Mouse (Mus musculus): ENCODE measurements around the gene Zfp384. TPM values are rescaled to one million over a fixed set of nuclear protein-coding genes. Genes with fewer than 3 reads are reported as not detected.

Gene Zfp384
- polyA plus RNA-seq, 1 experiment from 2014 or later: 13.7 TPM

DNA sequence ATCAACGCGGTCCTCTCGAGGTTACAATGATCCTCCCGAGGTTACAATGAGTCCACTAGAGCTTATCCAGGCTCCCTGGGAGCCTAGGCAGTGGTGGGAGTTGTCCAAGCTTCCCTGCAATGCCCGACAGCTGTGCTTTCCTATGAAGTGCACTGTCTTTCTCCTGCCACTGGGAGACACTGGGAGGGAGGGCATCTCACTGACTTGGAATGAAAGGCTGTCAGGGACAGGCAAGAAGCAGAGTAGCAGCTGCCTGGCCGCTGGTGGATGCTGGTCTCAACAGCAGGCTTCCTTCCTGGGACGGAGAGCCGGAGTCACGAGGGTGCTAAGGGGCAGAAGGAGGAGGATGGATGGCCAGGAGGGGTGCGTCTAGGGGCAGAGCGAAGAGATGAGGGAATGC lies 15.1 kb upstream of the Zfp384 start:
- H3K9ac ChIP-seq (replicated peaks; ENCODE audit: low read length): peak overlapping the region; percentile 59; the same call in 1 of the 2 replicates

DNA sequence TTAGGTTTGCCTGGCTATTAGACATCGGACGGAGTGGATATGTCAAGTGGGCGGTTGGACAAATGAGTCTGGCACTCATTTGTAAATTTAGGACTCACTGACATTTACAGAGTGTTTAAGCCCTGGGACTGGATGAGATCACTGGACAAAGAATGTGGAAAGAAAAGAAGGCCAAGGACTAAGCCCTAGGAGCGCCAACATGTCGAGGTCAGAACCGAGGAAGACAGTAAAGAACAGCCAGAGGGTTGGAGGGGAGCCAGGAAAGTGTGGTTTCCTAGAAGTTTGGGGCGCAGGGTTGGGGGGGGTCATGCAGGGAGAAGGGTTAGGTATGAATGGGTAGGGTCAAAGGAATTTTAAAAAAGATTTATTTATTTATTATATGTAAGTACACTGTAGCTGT lies 13.7 kb upstream of the Zfp384 start:
- Histone ChIP-seq H3K9ac (replicated peaks; ENCODE audit: low read length) (no peak overlapping the region), H3K4me2 (replicated peaks; ENCODE audit: low read depth, low read length) (no peak overlapping the region), H3K27ac (ENCODE audit: low read length) (no peak overlapping the region), H3K27me3 (ENCODE audit: insufficient read depth, low read length) (peaks cover 63% of the 10 kb centered on the region), H3K9me3 (ENCODE audit: low read length) (no peaks in the 10 kb centered on the region), H3K4me3 (ENCODE audit: low read length) (no peak overlapping the region), H3K4me1 (ENCODE audit: insufficient read depth, low read length) (peaks cover 28% of the 10 kb centered on the region), H3K36me3 (ENCODE audit: insufficient read depth, low read length) (no peaks in the 10 kb centered on the region)
- no peak for ATAC-seq (ENCODE audit: low FRiP score, low TSS enrichment)
- 79% methylated on average over 7 of the region's 7 CpGs for WGBS

More for the DNA sequence above, 15.1 kb upstream of the Zfp384 start:
- Histone ChIP-seq H3K27ac (ENCODE audit: low read length) (no peak overlapping the region), H3K4me1 (ENCODE audit: insufficient read depth, low read length) (peaks cover 28% of the 10 kb centered on the region), H3K4me3 (ENCODE audit: low read length) (no peak overlapping the region), H3K27me3 (ENCODE audit: insufficient read depth, low read length) (peaks cover 50% of the 10 kb centered on the region), H3K36me3 (ENCODE audit: insufficient read depth, low read length) (no peaks in the 10 kb centered on the region), H3K9me3 (ENCODE audit: low read length) (peaks cover 6% of the 10 kb centered on the region), H3K4me2 (replicated peaks; ENCODE audit: low read depth, low read length) (peak overlapping the region; percentile 31)
- peak; percentile 52; the same call in 1 of the 2 replicates for ATAC-seq (ENCODE audit: low FRiP score, low TSS enrichment)
- 11% methylated on average over 11 of the region's 11 CpGs for WGBS

DNA sequence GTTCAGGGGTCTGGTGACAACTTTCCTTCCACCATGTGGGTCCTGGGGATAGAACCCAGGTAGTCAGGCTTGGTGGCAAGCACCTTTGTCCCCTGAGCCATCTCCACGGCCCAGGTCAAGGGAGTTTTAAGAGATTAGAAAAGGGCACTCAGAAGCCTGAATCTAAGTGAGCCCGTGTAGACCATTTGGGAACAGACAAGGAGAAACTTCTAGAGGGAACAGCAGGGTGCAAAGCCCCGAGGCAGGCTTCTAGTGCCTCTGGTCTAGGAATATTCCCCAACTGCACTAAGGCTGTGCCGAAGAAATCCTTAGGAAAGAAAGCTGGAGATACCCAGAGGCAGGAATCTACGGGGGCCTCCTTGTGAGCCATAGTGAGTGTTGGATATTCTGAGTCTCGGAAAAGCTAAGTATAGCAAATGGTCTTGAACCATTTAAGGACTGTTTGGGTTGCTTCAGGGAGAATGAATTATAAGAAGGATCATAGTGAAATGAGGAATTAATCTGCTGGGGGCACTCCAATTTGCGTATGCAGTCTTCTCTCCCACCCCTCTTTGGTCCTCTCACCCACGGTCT lies 13.0 kb upstream of the Zfp384 start:
- Histone ChIP-seq H3K4me1 (ENCODE audit: insufficient read depth, low read length) (peaks cover 28% of the 10 kb centered on the region), H3K9me3 (ENCODE audit: low read length) (no peaks in the 10 kb centered on the region), H3K4me2 (replicated peaks; ENCODE audit: low read depth, low read length) (peak overlapping the region; percentile 100), H3K27me3 (ENCODE audit: insufficient read depth, low read length) (peaks cover 68% of the 10 kb centered on the region), H3K9ac (replicated peaks; ENCODE audit: low read length) (peak overlapping the region; percentile 11; the same call in 1 of the 2 replicates), H3K36me3 (ENCODE audit: insufficient read depth, low read length) (no peaks in the 10 kb centered on the region), H3K27ac (ENCODE audit: low read length) (no peak overlapping the region), H3K4me3 (ENCODE audit: low read length) (peak overlapping the region; percentile 58; the same call in 1 of the 2 replicates)
- ATAC-seq (ENCODE audit: low FRiP score, low TSS enrichment): no peak
- WGBS: 50% methylated on average over 8 of the region's 8 CpGs

DNA sequence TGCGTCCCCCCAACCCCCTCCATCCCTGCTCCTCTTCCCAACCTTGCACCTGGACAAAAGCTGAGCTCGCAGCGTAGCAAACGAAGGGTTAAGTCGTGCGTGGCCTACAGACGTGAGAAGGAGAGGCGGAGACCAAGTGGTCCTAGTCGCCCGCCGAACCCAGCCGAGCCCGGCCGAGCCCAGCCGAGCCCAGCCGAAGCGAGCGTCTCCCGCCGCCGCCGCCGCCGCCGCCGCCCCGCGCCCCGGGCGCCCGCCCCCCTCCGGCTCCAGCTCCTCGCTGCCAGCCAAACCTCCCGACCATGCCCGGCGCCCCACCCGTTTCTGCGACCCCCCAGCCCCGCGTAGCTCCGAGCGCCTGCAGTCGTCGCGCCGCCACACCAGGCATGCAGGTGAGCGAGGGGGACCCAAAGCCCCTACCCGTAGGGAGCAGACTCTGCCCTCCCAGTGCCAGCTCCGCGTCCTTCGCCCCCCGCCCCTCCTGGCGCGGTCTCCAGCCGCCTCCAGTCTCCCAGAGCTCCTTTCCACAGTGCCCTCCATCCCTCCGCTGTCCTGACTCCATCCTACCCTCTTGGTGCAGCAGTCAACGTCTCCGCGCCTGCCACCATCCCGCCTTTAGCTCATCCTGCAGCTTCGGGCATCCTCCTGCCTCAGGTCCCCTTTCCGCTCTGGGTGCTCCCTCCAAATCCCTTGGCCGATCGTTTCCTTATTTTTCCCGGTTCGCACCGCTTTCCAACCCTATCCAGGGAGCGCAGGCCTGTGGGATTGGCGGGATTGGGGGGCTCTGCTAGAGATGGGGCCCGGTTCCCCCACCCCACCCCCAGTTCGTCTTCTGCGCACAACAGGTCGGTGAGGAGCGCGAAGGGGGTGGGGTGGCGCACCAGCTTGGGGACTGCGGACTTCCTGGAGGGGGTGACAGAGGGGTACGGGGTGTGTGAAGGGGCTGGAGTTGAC lies 12.1 kb upstream of the Zfp384 start, which contains the start of gene Pianp:
Gene Pianp, plus strand, starts transcription at position 144 of the 951 bp plus-strand sequence.
- Histone ChIP-seq H3K4me1 (ENCODE audit: insufficient read depth, low read length) (peaks cover 28% of the 10 kb centered on the region), H3K36me3 (ENCODE audit: insufficient read depth, low read length) (no peaks in the 10 kb centered on the region), H3K27ac (ENCODE audit: low read length) (no peak within 1 kb of the TSS), H3K9ac (replicated peaks; ENCODE audit: low read length) (peak within 1 kb of the TSS; percentile 69), H3K27me3 (ENCODE audit: insufficient read depth, low read length) (peaks cover 70% of the 10 kb centered on the region), H3K9me3 (ENCODE audit: low read length) (no peaks in the 10 kb centered on the region), H3K4me2 (replicated peaks; ENCODE audit: low read depth, low read length) (peak within 1 kb of the TSS; percentile 100), H3K4me3 (ENCODE audit: low read length) (peak within 1 kb of the TSS; percentile 58)
- WGBS: 1% methylated on average over 64 of the region's 78 CpGs
- ATAC-seq (ENCODE audit: low FRiP score, low TSS enrichment): peak; percentile 64

DNA sequence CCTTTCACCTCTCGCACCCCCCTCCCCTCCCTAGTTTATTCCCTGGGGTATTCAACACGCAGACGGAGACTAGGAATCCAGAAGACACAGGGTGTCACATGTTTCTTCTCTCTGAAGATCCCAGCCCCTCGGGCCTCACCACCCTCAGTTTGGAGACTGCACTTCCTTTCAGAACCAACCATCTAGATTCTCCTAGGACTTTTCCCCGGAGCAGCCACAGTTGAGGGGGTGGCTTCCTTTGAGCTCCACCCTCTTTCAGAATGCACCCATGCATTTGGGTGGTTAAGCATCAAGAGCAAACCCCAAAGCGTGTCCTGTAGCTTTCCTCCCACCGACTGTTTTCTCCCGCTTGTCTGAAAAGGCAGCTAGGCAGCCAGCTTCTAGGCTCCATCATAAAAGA lies 10.9 kb upstream of the Zfp384 start:
- no peak for ATAC-seq (ENCODE audit: low FRiP score, low TSS enrichment)
- H3K4me2 ChIP-seq (replicated peaks; ENCODE audit: low read depth, low read length): peak overlapping the region; percentile 100
- WGBS: 3% methylated on average over 8 of the region's 8 CpGs
- H3K9me3 ChIP-seq (ENCODE audit: low read length): no peaks in the 10 kb centered on the region
- peaks cover 73% of the 10 kb centered on the region for H3K27me3 ChIP-seq (ENCODE audit: insufficient read depth, low read length)
- H3K4me1 ChIP-seq (ENCODE audit: insufficient read depth, low read length): peaks cover 28% of the 10 kb centered on the region
- no peak overlapping the region for H3K9ac ChIP-seq (replicated peaks; ENCODE audit: low read length)
- H3K27ac ChIP-seq (ENCODE audit: low read length): no peak overlapping the region
- H3K36me3 ChIP-seq (ENCODE audit: insufficient read depth, low read length): no peaks in the 10 kb centered on the region
- H3K4me3 ChIP-seq (ENCODE audit: low read length): no peak overlapping the region

DNA sequence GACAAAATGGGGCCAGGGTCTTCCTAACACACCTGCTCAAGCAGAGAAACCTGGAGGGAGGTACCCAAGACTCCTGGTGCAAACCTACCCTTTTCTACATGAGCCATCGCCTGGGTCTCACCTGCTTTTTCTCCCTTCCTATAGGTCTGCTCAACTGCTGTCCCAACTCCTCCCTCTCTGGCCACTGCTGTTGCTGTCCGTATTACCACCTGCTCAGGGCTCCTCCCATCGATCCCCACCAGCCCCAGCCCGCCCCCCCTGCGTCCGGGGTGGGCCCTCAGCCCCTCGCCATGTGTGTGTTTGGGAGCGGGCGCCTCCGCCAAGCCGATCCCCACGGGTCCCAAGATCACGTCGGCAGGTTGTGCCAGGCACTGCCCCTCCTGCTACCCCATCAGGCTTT lies 9.9 kb upstream of the Zfp384 start:
- Histone ChIP-seq H3K4me3 (ENCODE audit: low read length) (no peak overlapping the region), H3K4me1 (ENCODE audit: insufficient read depth, low read length) (peaks cover 26% of the 10 kb centered on the region), H3K9ac (replicated peaks; ENCODE audit: low read length) (no peak overlapping the region), H3K9me3 (ENCODE audit: low read length) (no peaks in the 10 kb centered on the region), H3K27me3 (ENCODE audit: insufficient read depth, low read length) (peaks cover 69% of the 10 kb centered on the region), H3K36me3 (ENCODE audit: insufficient read depth, low read length) (no peaks in the 10 kb centered on the region), H3K4me2 (replicated peaks; ENCODE audit: low read depth, low read length) (no peak overlapping the region), H3K27ac (ENCODE audit: low read length) (no peak overlapping the region)
- ATAC-seq (ENCODE audit: low FRiP score, low TSS enrichment): no peak
- WGBS: 32% methylated on average over 14 of the region's 14 CpGs

DNA sequence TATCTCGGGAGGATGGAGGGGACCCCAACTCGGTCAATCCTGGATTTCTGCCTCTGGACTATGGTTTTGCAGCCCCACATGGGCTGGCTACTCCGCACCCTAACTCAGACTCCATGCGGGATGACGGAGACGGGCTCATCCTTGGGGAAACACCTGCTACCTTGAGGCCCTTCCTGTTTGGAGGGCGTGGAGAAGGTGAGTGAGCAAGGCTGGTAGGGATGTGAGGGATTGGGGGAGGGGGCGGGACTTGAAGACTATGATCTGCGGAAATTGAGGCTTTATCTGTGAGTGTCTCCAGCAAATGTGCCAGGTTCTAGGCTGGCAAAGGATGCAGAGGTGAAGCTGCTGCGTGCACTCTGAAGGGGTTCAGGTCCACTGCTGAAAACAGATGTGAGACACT lies 9.4 kb upstream of the Zfp384 start:
- no peak overlapping the region for H3K27ac ChIP-seq (ENCODE audit: low read length)
- H3K9ac ChIP-seq (replicated peaks; ENCODE audit: low read length): no peak overlapping the region
- no peaks in the 10 kb centered on the region for H3K36me3 ChIP-seq (ENCODE audit: insufficient read depth, low read length)
- H3K27me3 ChIP-seq (ENCODE audit: insufficient read depth, low read length): peaks cover 65% of the 10 kb centered on the region
- WGBS: 33% methylated on average over 10 of the region's 10 CpGs
- peaks cover 23% of the 10 kb centered on the region for H3K4me1 ChIP-seq (ENCODE audit: insufficient read depth, low read length)
- no peak for ATAC-seq (ENCODE audit: low FRiP score, low TSS enrichment)
- no peak overlapping the region for H3K4me3 ChIP-seq (ENCODE audit: low read length)
- H3K4me2 ChIP-seq (replicated peaks; ENCODE audit: low read depth, low read length): no peak overlapping the region
- H3K9me3 ChIP-seq (ENCODE audit: low read length): no peaks in the 10 kb centered on the region

DNA sequence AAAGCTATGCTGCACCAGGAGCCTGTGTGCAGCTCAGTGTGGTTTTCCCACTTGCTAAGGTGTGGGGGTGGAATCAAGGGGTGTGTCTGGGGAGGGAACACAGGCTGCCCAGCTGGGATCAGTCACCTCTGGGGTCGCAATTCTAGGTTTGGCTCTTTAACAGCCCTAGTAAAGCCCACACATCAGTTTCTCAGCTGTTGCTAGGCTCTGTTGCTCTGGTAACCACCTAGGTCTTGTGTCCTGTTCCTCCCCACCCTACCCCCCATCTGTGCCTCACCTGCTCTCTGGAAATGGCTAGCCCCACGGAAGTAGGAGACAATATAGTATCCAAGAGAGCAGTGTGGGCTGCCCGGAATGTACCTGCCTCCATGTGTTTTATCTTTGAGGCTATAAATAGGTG lies 5.2 kb upstream of the Zfp384 start:
- Histone ChIP-seq H3K4me2 (replicated peaks; ENCODE audit: low read depth, low read length) (no peak overlapping the region), H3K4me1 (ENCODE audit: insufficient read depth, low read length) (peaks cover 6% of the 10 kb centered on the region), H3K27me3 (ENCODE audit: insufficient read depth, low read length) (peaks cover 25% of the 10 kb centered on the region), H3K4me3 (ENCODE audit: low read length) (no peak overlapping the region), H3K9ac (replicated peaks; ENCODE audit: low read length) (no peak overlapping the region), H3K27ac (ENCODE audit: low read length) (no peak overlapping the region), H3K36me3 (ENCODE audit: insufficient read depth, low read length) (no peaks in the 10 kb centered on the region), H3K9me3 (ENCODE audit: low read length) (no peaks in the 10 kb centered on the region)
- ATAC-seq (ENCODE audit: low FRiP score, low TSS enrichment): no peak
- WGBS: 29% methylated on average over 3 of the region's 3 CpGs

DNA sequence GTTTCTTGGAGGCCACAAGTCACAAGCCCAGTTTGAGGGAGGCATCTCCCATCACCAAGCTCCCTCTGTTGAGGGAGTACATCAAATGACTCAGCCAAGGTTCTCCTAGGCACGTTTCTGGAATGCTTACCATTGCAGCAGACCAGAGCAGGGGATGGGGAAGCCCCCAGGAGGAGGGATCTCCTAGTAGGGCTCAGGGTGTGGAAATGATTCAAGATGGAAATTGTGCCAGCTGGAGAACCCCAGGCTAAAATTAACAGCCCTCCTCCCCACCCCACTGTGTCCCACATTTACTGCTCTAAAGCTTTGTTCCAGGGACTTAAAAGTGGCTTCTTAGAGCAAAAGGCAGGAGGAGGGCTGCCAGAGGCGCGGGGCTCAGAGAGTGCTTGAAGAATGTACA lies 3.9 kb upstream of the Zfp384 start:
- 26% methylated on average over 3 of the region's 3 CpGs for WGBS
- Histone ChIP-seq H3K27ac (ENCODE audit: low read length) (no peak overlapping the region), H3K36me3 (ENCODE audit: insufficient read depth, low read length) (no peaks in the 10 kb centered on the region), H3K27me3 (ENCODE audit: insufficient read depth, low read length) (peaks cover 12% of the 10 kb centered on the region), H3K4me2 (replicated peaks; ENCODE audit: low read depth, low read length) (no peak overlapping the region), H3K4me1 (ENCODE audit: insufficient read depth, low read length) (peaks cover 8% of the 10 kb centered on the region), H3K4me3 (ENCODE audit: low read length) (no peak overlapping the region), H3K9me3 (ENCODE audit: low read length) (no peaks in the 10 kb centered on the region), H3K9ac (replicated peaks; ENCODE audit: low read length) (no peak overlapping the region)
- ATAC-seq (ENCODE audit: low FRiP score, low TSS enrichment): no peak

DNA sequence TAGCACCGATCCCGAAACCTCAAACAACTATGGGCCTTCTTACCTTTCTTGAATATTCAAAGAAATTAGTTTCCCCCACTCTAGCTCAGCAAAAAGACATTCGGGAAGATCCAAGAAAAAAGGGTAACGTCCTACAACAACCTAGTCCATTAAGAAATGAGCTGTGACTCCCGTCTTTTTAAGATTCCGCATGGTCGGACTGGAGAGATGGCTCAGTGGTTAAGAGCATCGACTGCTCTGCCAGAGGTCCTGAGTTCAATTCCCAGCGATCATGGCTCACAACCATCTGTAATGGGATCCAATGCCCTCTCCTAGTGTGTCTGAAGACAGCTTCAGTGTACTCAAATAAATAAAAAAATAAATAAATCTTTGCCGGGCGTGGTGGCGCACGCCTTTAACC lies 885 bp upstream of the Zfp384 start:
- ATAC-seq (ENCODE audit: low FRiP score, low TSS enrichment): no peak
- H3K27me3 ChIP-seq (ENCODE audit: insufficient read depth, low read length): no peaks in the 10 kb centered on the region
- 39% methylated on average over 13 of the region's 13 CpGs for WGBS

More for the DNA sequence above, 885 bp upstream of the Zfp384 start:
- Histone ChIP-seq H3K9ac (replicated peaks; ENCODE audit: low read length) (peak overlapping the region; percentile 79), H3K36me3 (ENCODE audit: insufficient read depth, low read length) (peaks cover 7% of the 10 kb centered on the region), H3K9me3 (ENCODE audit: low read length) (no peaks in the 10 kb centered on the region), H3K4me1 (ENCODE audit: insufficient read depth, low read length) (peaks cover 19% of the 10 kb centered on the region), H3K27ac (ENCODE audit: low read length) (peak overlapping the region; percentile 99), H3K4me2 (replicated peaks; ENCODE audit: low read depth, low read length) (peak overlapping the region; percentile 70), H3K4me3 (ENCODE audit: low read length) (peak overlapping the region; percentile 74)

All from kidney, embryonic 16.5 days (tissue).